Mouse (Mus musculus) forebrain, embryonic 11.5 days (tissue): ENCODE results near the gene Meis1. TPM values are rescaled to one million over a fixed set of nuclear protein-coding genes. Genes with fewer than 3 reads are reported as not detected.
A peak's percentile ranks its signal among the peaks of the same experiment; 100 is the strongest.

Source experiments
- ATAC-seq: fragments of 200-750 bp; cut with Nextera tagmentation; replicated peaks from 2 replicates; pipeline ENCODE4 v1.8.0; 2017; ENCODE audit warnings: moderate TSS enrichment; ENCODE audit not compliant: low FRiP score
- DNase-seq: peaks from one replicate; pipeline ENCODE4 v3.0.0-alpha.2; 2017; ENCODE audit warnings: low spot score
- H3K27ac ChIP-seq: fragments of 300-500 bp; sonication (generic); 2 replicates; pipeline ENCODE4 v1.5.1; 2014; ENCODE audit warnings: low read depth, low read length
- H3K27me3 ChIP-seq: fragments of 300-500 bp; sonication (generic); 2 replicates; pipeline ENCODE4 v1.6.1; 2014; ENCODE audit warnings: mild to moderate bottlenecking, low read length, mixed read lengths; ENCODE audit not compliant: control insufficient read depth, insufficient read depth
- H3K36me3 ChIP-seq: fragments of 300-500 bp; sonication (generic); 2 replicates; pipeline ENCODE4 v1.6.1; 2014; ENCODE audit warnings: mild to moderate bottlenecking, low read length, moderate library complexity, mixed read lengths; ENCODE audit not compliant: control insufficient read depth, insufficient read depth
- H3K4me1 ChIP-seq: fragments of 300-500 bp; sonication (generic); replicated peaks from 2 replicates; pipeline ENCODE4 v1.6.1; 2014; ENCODE audit warnings: low read length, mixed read lengths; ENCODE audit not compliant: control insufficient read depth, insufficient read depth
- H3K4me2 ChIP-seq: fragments of 300-500 bp; sonication (generic); 2 replicates; pipeline ENCODE4 v1.6.1; 2014; ENCODE audit warnings: low read depth, mild to moderate bottlenecking, low read length, moderate library complexity, mixed read lengths; ENCODE audit not compliant: severe bottlenecking
- H3K4me3 ChIP-seq: fragments of 300-500 bp; sonication (generic); 2 replicates; pipeline ENCODE4 v1.5.1; 2014; ENCODE audit warnings: low read depth, low read length
- H3K9ac ChIP-seq: fragments of 300-500 bp; sonication (generic); 2 replicates; pipeline ENCODE4 v1.6.1; 2014; ENCODE audit warnings: low read length
- H3K9me3 ChIP-seq: fragments of 300-500 bp; sonication (generic); 2 replicates; pipeline ENCODE4 v1.6.1; 2016; ENCODE audit warnings: low read length, mixed read lengths; ENCODE audit not compliant: control insufficient read depth
- WGBS: fragments of 180-500 bp; shearing (Covaris S2); extraction: QIAGEN DNeasy Blood & Tissue Kit; methylation state at CpG from one replicate; pipeline ENCODE4 v1.1.7; 2014; 5-methylcytosine and 5-hydroxymethylcytosine counted together
- polyA plus RNA-seq: library from polyadenylated mRNA; unstranded; fragments of >200 nt; fragmentation: Nextera tagmentation; extraction: Ambion mirVana; gene quantifications from 2 replicates; pipeline ENCODE4 v1.2.1, GENCODE M21; 2014

Gene Meis1
- polyA plus RNA-seq, 1 experiment from 2014 or later: 29.9 TPM

DNA sequence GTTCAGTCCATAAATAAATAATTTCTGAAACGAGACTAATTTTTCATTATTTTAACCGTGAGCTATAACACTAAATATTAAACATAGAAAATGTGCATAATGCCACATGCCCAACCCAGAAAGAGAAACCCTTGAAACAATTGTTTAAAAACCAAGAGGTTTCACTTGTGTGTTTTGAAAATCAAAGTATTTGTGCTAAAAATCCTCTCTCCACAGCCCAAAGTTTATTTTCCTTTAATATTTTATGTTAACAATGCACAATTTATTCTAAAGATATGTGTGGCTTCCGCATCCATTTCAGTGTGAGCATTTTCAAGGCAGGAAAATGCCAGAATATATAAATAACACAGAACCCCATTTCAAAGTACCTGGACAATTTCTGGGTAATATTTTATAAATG, 146.0 kb downstream of the Meis1 start:
- peaks cover 18% of the 10 kb centered on the region; the same call in 1 of the 2 replicates for H3K4me1 ChIP-seq
- H3K4me2 ChIP-seq: no peak overlapping the region
- no peak overlapping the region for H3K27ac ChIP-seq
- peaks cover 52% of the 10 kb centered on the region for H3K27me3 ChIP-seq
- H3K36me3 ChIP-seq: no peaks in the 10 kb centered on the region
- H3K4me3 ChIP-seq: no peak overlapping the region
- DNase-seq (no peak), ATAC-seq (no peak)
- WGBS: 5% methylated on average over 3 of the region's 3 CpGs
- no peak overlapping the region for H3K9ac ChIP-seq
- no peaks in the 10 kb centered on the region for H3K9me3 ChIP-seq

DNA sequence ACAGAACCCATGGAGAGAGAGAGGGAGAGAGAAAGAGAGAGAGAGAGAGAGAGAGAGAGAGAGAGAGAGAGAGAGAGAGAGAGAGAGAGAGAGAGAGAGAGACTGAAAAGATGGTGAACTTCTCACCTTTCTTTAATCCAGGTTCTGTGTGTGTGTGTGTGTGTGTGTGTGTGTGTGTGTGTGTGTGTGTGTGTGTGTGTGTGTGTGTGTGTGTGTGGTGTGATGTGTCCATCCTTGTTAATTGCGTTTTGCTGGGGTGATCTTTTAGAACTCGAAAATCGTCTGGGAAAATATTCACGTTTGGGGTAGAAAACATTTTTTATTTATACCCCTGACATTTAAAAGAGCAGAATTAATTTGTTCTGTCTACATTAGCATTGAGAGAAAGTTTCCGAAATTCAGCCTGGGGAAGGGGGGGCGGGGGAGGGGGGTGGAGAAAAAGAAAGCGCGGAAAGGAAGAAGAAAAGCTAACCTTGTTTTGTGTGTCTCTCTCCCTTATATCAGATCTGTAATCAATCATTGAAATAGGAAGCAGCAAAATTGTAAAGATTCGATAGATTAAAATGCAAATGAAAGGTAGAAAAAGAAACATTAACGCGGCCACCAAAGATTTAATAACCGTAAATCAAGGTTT, 146.6 kb downstream of the Meis1 start:
- Histone ChIP-seq H3K9ac (no peak overlapping the region), H3K4me1 (peaks cover 18% of the 10 kb centered on the region; the same call in 1 of the 2 replicates), H3K27ac (no peak overlapping the region), H3K4me3 (no peak overlapping the region), H3K4me2 (no peak overlapping the region), H3K27me3 (peaks cover 52% of the 10 kb centered on the region), H3K9me3 (no peaks in the 10 kb centered on the region), H3K36me3 (no peaks in the 10 kb centered on the region)
- ATAC-seq: no peak
- DNase-seq: no peak
- 3% methylated on average over 12 of the region's 12 CpGs for WGBS

DNA sequence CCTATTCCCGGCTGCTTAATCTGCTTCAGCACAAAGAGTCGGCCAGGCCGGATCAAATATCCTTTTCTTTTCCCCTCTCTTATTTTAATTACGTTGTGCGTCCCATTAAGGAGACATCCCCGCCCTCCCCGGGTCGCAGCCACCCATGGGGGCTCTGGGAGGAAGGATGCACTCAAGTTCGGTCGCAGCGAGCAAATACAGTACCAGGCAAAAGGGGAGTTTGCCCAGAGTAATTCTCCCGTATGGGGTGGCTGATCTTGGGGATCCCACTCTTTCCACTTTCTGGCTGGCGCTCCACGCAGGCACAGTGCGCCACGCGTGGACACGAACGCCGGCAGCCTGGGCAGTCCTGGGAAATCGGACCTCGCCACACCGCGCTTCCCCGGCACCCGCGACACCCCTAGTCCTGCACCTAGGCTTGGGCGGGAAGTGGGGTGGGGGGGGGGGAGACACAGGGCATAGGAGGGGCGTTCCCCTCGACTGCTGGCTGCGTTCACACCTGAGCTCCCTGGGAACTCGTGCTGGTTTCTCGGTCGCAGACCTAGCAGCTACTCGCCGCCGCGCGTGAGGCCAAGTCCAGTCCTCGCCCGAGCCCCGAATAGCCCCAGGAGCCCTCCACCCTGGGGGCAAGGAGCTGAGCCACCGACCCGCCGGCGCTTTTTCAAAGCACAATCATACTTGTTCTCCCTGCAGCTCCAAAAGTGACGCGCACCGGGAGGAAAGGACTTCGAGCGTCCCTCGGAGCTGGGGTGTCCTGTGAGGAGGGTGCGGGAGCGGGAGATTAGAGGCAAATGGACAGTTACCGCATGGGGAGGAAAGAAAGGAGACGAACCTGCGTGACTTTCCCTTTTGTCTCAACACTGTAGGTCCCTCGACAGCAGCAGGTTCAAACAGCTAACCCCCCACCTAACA, 147.4 kb downstream of the Meis1 start:
- peaks cover 14% of the 10 kb centered on the region; the same call in 1 of the 2 replicates for H3K4me1 ChIP-seq
- DNase-seq (peak; percentile 75), ATAC-seq (peak; percentile 63)
- no peaks in the 10 kb centered on the region for H3K36me3 ChIP-seq
- peaks cover 46% of the 10 kb centered on the region for H3K27me3 ChIP-seq
- H3K4me2 ChIP-seq: peak overlapping the region; percentile 41
- WGBS: under 1% methylated on average over 56 of the region's 58 CpGs
- no peak overlapping the region for H3K27ac ChIP-seq
- no peaks in the 10 kb centered on the region for H3K9me3 ChIP-seq
- peak overlapping the region; percentile 38; the same call in 1 of the 2 replicates for H3K9ac ChIP-seq
- peak overlapping the region; percentile 24 for H3K4me3 ChIP-seq

DNA sequence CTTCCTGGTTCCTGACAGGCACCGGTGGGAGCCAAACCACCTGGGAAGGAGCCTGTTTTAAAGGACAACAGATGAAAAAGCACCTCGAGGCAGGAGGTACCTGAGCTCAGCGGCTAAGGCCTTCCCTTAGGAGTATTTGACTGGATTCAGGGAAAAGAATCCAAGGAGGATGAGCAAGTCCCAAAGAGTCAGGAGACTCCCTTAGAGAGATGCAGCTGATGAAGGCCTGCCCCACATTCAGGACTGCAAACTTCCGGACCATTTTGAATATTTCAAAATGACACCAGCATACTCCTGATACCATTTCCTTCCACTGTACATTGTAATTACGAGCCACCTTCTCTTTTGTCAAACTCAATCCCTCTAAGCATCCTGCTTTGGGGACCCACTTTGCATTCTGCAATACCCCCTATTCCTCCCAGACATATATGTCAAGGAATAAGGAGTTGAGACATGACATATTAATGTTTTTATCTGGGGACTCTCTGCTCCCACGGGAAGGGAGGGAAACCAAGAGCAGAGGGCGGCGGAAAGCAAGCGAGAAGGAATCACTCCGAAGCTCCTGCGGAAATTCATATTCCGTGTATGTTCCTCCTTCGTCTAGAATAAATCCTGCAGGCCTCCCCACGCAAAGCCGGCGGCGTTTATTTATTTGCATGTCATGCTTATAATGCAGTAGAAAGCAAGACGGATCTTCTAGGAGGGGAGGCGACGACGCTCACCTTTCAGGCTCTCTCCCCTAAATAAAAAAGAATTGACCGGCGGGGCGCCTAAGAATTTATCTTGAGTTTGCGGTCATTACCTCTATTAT, 148.5 kb downstream of the Meis1 start:
- H3K4me2 ChIP-seq: no peak overlapping the region
- peaks cover 9% of the 10 kb centered on the region; the same call in 1 of the 2 replicates for H3K4me1 ChIP-seq
- H3K4me3 ChIP-seq: no peak overlapping the region
- ATAC-seq (no peak), DNase-seq (peak; percentile 53)
- no peak overlapping the region for H3K9ac ChIP-seq
- under 1% methylated on average over 25 of the region's 25 CpGs for WGBS
- H3K9me3 ChIP-seq: no peaks in the 10 kb centered on the region
- H3K36me3 ChIP-seq: no peaks in the 10 kb centered on the region
- no peak overlapping the region for H3K27ac ChIP-seq
- H3K27me3 ChIP-seq: peaks cover 37% of the 10 kb centered on the region

DNA sequence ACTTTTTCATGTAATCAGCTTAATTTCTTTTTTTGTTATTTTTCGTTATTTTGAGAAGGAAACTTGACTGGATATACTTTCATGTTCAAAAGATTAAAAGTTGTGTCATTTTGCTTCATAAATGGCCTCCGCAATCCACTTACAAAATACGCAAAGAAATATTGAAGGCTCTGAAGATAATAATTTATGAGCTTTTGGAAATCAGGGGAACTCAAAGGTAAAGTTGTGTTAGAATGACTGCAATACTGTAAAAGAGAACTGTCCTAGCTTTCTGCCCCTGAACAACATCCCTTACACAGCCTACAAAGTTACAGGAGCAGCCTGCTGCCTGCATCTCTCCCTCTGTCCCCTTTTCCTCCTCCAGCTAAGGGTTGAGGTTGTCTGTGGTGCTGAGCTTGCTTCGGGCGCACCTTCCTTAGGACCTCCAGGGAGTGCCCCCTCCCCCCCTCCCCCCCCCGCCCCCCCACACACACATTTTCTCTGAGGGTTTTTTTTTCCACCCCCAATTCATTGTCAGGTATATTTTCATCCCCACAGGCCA, 149.3 kb downstream of the Meis1 start:
- no peak overlapping the region for H3K27ac ChIP-seq
- no peak overlapping the region for H3K9ac ChIP-seq
- H3K4me3 ChIP-seq: no peak overlapping the region
- ATAC-seq: no peak
- H3K27me3 ChIP-seq: peaks cover 32% of the 10 kb centered on the region
- H3K36me3 ChIP-seq: no peaks in the 10 kb centered on the region
- H3K9me3 ChIP-seq: no peaks in the 10 kb centered on the region
- no peak overlapping the region for H3K4me2 ChIP-seq
- H3K4me1 ChIP-seq: peaks cover 6% of the 10 kb centered on the region; the same call in 1 of the 2 replicates
- DNase-seq: no peak
- WGBS: 13% methylated on average over 6 of the region's 6 CpGs

DNA sequence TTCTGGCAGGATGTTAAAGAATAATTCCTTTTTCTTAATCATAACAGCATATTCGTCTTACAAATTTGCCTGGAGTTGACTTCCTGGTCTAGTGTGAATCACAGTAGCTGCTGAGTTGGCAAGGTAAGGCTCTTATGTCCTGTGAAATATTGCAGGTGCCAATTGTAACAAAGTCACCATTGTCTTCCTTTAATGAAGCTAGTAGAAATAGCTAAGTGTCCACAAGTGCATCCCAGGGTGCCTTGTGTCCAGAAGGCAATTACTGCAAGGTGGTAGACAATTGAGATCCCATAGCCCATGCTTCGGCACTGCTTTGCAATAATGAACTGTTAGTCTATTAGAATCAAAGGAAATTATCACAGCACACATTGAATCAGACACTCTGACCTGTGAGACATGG, 151.1 kb downstream of the Meis1 start:
- Histone ChIP-seq H3K36me3 (no peaks in the 10 kb centered on the region), H3K27me3 (peaks cover 30% of the 10 kb centered on the region), H3K4me1 (peaks cover 3% of the 10 kb centered on the region; the same call in 1 of the 2 replicates), H3K27ac (no peak overlapping the region), H3K9ac (no peak overlapping the region), H3K4me2 (no peak overlapping the region), H3K9me3 (no peaks in the 10 kb centered on the region), H3K4me3 (no peak overlapping the region)
- no peak for ATAC-seq
- no peak for DNase-seq
- whole genome bisulfite sequencing: 38% methylated on average over 2 of the region's 2 CpGs

DNA sequence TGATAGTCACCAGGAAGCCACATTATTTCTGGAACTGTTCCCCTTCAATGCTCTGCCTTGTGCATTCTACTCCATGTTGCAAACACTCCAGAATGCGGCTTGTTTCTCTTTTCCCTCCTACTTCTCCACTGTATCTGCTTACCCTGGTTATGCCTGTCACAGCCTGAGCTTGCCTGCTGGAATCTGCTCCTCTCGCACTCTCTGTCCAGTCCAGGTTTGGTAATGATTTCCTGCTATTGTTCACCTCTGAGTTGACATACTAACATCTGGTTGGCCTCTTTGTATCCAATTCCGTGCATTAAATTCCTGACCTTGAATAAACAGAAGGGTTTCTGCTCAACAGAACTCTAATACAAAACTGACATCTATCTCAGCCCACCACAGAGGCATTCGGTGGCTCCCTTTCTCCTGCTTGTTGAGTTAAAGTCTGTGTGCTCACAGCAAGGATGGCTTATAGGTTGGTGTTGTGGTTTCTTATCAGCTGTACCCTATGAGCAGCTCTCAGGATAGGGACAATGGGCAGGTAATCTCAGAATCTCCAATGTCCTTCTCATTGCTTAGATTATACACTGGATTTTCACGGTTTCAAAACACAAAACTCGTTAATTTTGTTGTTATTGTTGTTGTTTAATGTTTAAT, 152.5 kb downstream of the Meis1 start:
- Histone ChIP-seq H3K4me1 (no peaks in the 10 kb centered on the region; the same call in 1 of the 2 replicates), H3K27me3 (peaks cover 24% of the 10 kb centered on the region), H3K27ac (no peak overlapping the region), H3K4me2 (no peak overlapping the region), H3K9ac (no peak overlapping the region), H3K4me3 (no peak overlapping the region), H3K36me3 (no peaks in the 10 kb centered on the region), H3K9me3 (no peaks in the 10 kb centered on the region)
- WGBS: 57% methylated on average over 6 of the region's 6 CpGs
- ATAC-seq (no peak), DNase-seq (no peak)

DNA sequence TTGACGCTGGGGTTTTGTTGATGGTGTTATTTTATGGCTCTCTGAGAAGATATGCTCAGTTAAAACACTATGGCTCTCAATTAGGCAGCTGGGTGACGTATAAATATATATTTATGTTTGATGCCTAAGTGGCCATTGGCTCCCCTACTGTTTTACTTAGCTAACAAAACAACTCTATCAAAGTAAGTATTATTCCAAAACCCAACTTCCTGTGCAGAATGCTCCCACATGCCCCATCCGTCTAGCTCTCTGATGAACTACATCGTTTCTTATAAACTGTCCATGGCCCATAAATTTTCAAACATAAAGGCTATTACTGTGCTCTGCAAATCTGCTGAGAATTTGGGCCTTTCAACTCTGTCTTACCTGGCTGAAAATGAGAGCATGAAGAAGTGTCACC, 168.0 kb downstream of the Meis1 start:
- Histone ChIP-seq H3K4me2 (no peak overlapping the region), H3K27me3 (no peaks in the 10 kb centered on the region), H3K9me3 (no peaks in the 10 kb centered on the region), H3K4me1 (no peaks in the 10 kb centered on the region), H3K4me3 (no peak overlapping the region), H3K36me3 (no peaks in the 10 kb centered on the region), H3K27ac (no peak overlapping the region), H3K9ac (no peak overlapping the region)
- 90% methylated on average over 4 of the region's 4 CpGs for WGBS
- ATAC-seq (no peak), DNase-seq (no peak)
